Mouse (Mus musculus) erythroblast, embryonic 14.5 days (primary cell): ENCODE results near the gene Oscp1. TPM values are rescaled to one million over a fixed set of nuclear protein-coding genes. Genes with fewer than 3 reads are reported as not detected.

Experiments
- H3K27me3 ChIP-seq: 2 replicates; pipeline ENCODE4 v1.6.1; 2012; ENCODE audit warnings: inconsistent platforms; ENCODE audit not compliant: control insufficient read depth
- H3K36me3 ChIP-seq: 2 replicates; pipeline ENCODE4 v1.6.1; 2012; ENCODE audit warnings: mild to moderate bottlenecking, inconsistent platforms; ENCODE audit not compliant: control insufficient read depth
- H3K4me1 ChIP-seq: 2 replicates; pipeline ENCODE4 v1.6.1; 2012; ENCODE audit warnings: inconsistent platforms; ENCODE audit not compliant: control insufficient read depth
- H3K4me3 ChIP-seq: replicated peaks from 2 replicates; pipeline ENCODE3; 2012; ENCODE audit warnings: moderate library complexity, mild to moderate bottlenecking, inconsistent platforms
- H3K9me3 ChIP-seq: 2 replicates; pipeline ENCODE4 v1.6.1; 2012; ENCODE audit warnings: low read length, inconsistent platforms, mixed read lengths; ENCODE audit not compliant: control insufficient read depth
- GATA1 ChIP-seq: IDR thresholded peaks from 2 replicates; pipeline ENCODE4 v1.6.1; 2012; ENCODE audit warnings: low read length, inconsistent platforms, mixed read lengths
- TAL1 ChIP-seq: IDR thresholded peaks from 3 replicates; pipeline ENCODE4 v1.6.1; 2012; ENCODE audit warnings: low read length, inconsistent platforms, mixed read lengths
- polyA plus RNA-seq: library from polyadenylated mRNA; stranded (reverse); fragments of >175 nt; gene quantifications from 2 replicates; pipeline ENCODE4 v1.2.3, GENCODE M21; 2012

The Oscp1 gene
- polyA plus RNA-seq, 1 experiment = not detected

GRCm38 (mm10) chr4:126105131-126105783 lies 46.9 kb downstream of the Oscp1 start:
- peaks cover 69% of the 10 kb centered on the region for H3K4me1 ChIP-seq
- peaks cover 15% of the 10 kb centered on the region for H3K36me3 ChIP-seq

DNA sequence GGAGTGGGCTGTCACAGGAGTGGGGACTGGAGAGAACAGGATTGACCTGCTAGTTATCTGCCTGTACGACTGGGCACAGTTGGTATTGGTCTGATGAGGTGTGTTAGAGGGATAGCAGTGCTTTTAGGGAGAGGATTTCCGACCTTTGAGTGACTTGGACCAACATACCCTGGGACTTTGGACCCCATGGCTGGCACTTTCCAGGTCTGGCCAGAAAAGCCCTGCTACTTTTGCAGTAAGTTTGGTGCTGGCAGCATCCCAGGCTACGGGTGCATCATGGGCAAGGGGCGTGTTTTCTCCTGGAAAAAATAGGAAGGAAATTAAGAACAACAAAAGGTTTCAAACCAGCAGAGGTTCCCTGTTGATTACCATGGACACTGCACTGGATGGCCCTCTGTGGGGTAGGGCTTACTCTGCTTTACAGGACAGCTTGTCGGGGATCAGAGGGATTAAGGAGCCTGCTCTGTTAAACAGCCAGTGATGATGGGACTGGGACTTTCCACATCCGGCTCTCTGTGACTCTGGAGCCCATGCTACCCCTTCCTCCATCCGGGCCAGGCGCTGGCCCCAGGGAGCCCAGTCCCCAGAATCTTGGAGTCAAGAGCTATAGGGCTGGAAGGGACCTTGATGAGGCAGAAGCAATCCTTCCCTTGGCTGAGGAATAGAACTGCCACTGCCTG lies 49.8 kb downstream of the Oscp1 start:
- no peak overlapping the region for H3K4me3 ChIP-seq
- no peaks in the 10 kb centered on the region; the same call in 1 of the 2 replicates for H3K36me3 ChIP-seq
- TF ChIP-seq GATA1 (no peak), TAL1 (no peak)
- H3K9me3 ChIP-seq = no peaks in the 10 kb centered on the region
- no peaks in the 10 kb centered on the region for H3K27me3 ChIP-seq
- H3K4me1 ChIP-seq = peaks cover 51% of the 10 kb centered on the region

More at GRCm38 (mm10) chr4:126105131-126105783, 46.9 kb downstream of the Oscp1 start:
- no peaks in the 10 kb centered on the region for H3K27me3 ChIP-seq
- no peak for TF ChIP-seq TAL1
- TF ChIP-seq GATA1 = no peak
- H3K4me3 ChIP-seq = peak overlapping the region; percentile 85
- H3K9me3 ChIP-seq = no peaks in the 10 kb centered on the region

- H3K4me3 ChIP-seq = no peak overlapping the region
Measured at GRCm38 (mm10) chr4:126109613-126110373, 51.4 kb downstream of the Oscp1 start.

DNA sequence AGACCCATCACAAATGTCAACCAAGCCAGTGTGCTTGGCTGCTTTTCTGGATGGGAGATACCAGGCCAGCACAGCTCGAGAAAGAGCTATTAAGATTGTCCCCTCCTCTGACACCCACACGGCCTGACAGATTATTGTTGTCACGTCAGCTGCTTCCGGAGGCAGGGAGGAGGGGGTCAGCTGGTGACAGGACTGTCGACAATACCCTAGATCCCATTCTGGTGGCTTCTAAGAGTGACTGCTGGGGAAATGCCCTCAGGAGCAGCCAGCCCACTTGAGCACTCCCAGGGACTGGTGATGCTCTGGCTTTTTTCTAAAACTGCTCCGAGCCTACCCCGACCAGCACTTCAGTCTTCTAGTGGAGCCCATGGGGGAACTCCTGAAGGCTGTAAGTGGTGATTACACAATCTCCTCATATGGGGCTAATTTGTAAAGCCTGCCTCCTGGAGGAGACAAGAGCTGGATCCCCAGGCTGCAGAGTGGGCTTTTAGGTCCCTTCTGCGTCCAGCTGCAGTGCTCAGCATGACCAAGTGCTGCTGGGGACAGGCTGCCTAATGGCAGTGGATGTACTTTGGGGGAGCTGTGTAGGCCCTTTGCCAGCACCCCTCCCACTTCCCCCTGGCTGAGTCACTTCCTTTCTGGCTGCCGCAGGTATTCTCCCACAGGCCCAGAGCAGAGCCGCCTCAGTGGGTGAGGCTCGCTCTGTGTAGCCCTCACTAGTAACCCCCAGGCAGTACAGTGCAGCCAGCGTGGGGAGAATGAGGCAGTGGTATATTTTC lies 52.2 kb downstream of the Oscp1 start:
- TF ChIP-seq GATA1 = no peak
- TF ChIP-seq TAL1 = no peak
- Histone ChIP-seq H3K9me3 (no peaks in the 10 kb centered on the region), H3K36me3 (no peaks in the 10 kb centered on the region; the same call in none of the 2 replicates), H3K4me1 (peaks cover 39% of the 10 kb centered on the region), H3K27me3 (no peaks in the 10 kb centered on the region), H3K4me3 (no peak overlapping the region)

More at GRCm38 (mm10) chr4:126109613-126110373, 51.4 kb downstream of the Oscp1 start:
- no peak for TF ChIP-seq GATA1
- no peak for TF ChIP-seq TAL1
- no peaks in the 10 kb centered on the region for H3K9me3 ChIP-seq
- peaks cover 46% of the 10 kb centered on the region for H3K4me1 ChIP-seq
- no peaks in the 10 kb centered on the region for H3K27me3 ChIP-seq
- no peaks in the 10 kb centered on the region; the same call in none of the 2 replicates for H3K36me3 ChIP-seq

- no peaks in the 10 kb centered on the region for H3K27me3 ChIP-seq
- H3K36me3 ChIP-seq = no peaks in the 10 kb centered on the region; the same call in none of the 2 replicates
- no peak overlapping the region for H3K4me3 ChIP-seq
- H3K9me3 ChIP-seq = no peaks in the 10 kb centered on the region
- H3K4me1 ChIP-seq = peaks cover 34% of the 10 kb centered on the region
- TF ChIP-seq TAL1 (no peak), GATA1 (no peak)
Measured at GRCm38 (mm10) chr4:126111153-126111549, 52.8 kb downstream of the Oscp1 start.

- Histone ChIP-seq H3K4me3 (no peak overlapping the region), H3K9me3 (no peaks in the 10 kb centered on the region), H3K4me1 (peaks cover 30% of the 10 kb centered on the region), H3K27me3 (no peaks in the 10 kb centered on the region), H3K36me3 (peaks cover 10% of the 10 kb centered on the region)
- no peak for TF ChIP-seq GATA1
- TF ChIP-seq TAL1 = no peak
Measured at GRCm38 (mm10) chr4:126113243-126113642, 54.9 kb downstream of the Oscp1 start.

DNA sequence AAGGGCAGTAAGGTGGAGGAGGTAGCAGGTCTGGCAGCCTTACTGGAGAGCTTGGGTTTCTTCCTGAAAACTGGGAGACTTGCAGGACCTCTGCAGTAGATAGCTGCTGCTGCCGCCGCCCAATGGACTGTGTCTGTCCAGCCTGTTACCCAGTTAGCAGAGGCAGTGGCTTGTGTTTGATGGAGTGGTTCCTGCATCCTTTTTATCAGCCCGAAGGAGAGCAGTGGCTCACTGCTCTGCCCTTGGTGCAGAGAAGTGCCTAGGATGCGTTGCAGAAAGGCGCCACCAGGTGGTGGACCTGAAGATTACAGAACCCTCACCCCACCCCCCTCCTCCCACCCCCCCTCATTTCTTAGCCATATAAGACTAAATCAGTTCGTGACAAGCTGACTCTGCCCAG lies 55.6 kb downstream of the Oscp1 start:
- no peak overlapping the region for H3K4me3 ChIP-seq
- no peak for TF ChIP-seq GATA1
- TF ChIP-seq TAL1 = no peak
- no peaks in the 10 kb centered on the region for H3K9me3 ChIP-seq
- no peaks in the 10 kb centered on the region for H3K27me3 ChIP-seq
- peaks cover 16% of the 10 kb centered on the region for H3K36me3 ChIP-seq
- H3K4me1 ChIP-seq = peaks cover 28% of the 10 kb centered on the region

- Histone ChIP-seq H3K4me1 (peaks cover 18% of the 10 kb centered on the region), H3K9me3 (no peaks in the 10 kb centered on the region), H3K4me3 (no peak overlapping the region), H3K36me3 (peaks cover 18% of the 10 kb centered on the region), H3K27me3 (no peaks in the 10 kb centered on the region)
- TF ChIP-seq TAL1 (no peak), GATA1 (no peak)
Measured at GRCm38 (mm10) chr4:126115411-126115810, 57.0 kb downstream of the Oscp1 start.
